Mouse (Mus musculus) liver, embryonic 11.5 days (tissue): ENCODE measurements at regions not wholly inside any gene's neighbourhood (a gene's known extent, or its start where the extent isn't known, plus 50 kb on each side); places are given as distances from the start of the nearest gene placed in this dataset.

Experiments used
- ATAC-seq: fragments of 200-750 bp; cut with Nextera tagmentation; replicated peaks from 2 replicates; pipeline ENCODE4 v1.8.0; 2017; ENCODE audit warnings: moderate number of reproducible peaks, mild to moderate bottlenecking, moderate TSS enrichment, moderate library complexity; ENCODE audit not compliant: low FRiP score
- DNase-seq: peaks from one replicate; pipeline ENCODE4 v3.0.0-alpha.2; 2017; ENCODE audit warnings: low spot score
- H3K27ac ChIP-seq: fragments of 300-500 bp; sonication (generic); 2 replicates; pipeline ENCODE4 v1.5.1; 2014; ENCODE audit warnings: mild to moderate bottlenecking, low read depth, low read length, control low read depth
- H3K27me3 ChIP-seq: fragments of 300-500 bp; sonication (generic); replicated peaks from 2 replicates; pipeline ENCODE4 v1.6.1; 2014; ENCODE audit warnings: low read length, mixed read lengths; ENCODE audit not compliant: control insufficient read depth, insufficient read depth
- H3K36me3 ChIP-seq: fragments of 300-500 bp; sonication (generic); 2 replicates; pipeline ENCODE4 v1.6.1; 2014; ENCODE audit warnings: mild to moderate bottlenecking, low read length, moderate library complexity, mixed read lengths; ENCODE audit not compliant: control insufficient read depth, insufficient read depth
- H3K4me1 ChIP-seq: fragments of 300-500 bp; sonication (generic); replicated peaks from 2 replicates; pipeline ENCODE4 v1.6.1; 2014; ENCODE audit warnings: low read length, mixed read lengths; ENCODE audit not compliant: control insufficient read depth, insufficient read depth
- H3K4me2 ChIP-seq: fragments of 300-500 bp; sonication (generic); 2 replicates; pipeline ENCODE4 v1.6.1; 2014; ENCODE audit warnings: mild to moderate bottlenecking, control low read depth, moderate library complexity
- H3K4me3 ChIP-seq: fragments of 300-500 bp; sonication (generic); 2 replicates; pipeline ENCODE4 v1.5.1; 2014; ENCODE audit warnings: low read depth, low read length, control low read depth
- H3K9ac ChIP-seq: fragments of 300-500 bp; sonication (generic); 2 replicates; pipeline ENCODE4 v1.6.1; 2014; ENCODE audit warnings: low read depth, low read length, control low read depth
- H3K9me3 ChIP-seq: fragments of 300-500 bp; sonication (generic); 2 replicates; pipeline ENCODE4 v1.6.1; 2016; ENCODE audit warnings: low read length, inconsistent platforms, mixed read lengths; ENCODE audit not compliant: control insufficient read depth
- WGBS: fragments of 180-500 bp; shearing (Covaris S2); extraction: QIAGEN DNeasy Blood & Tissue Kit; methylation state at CpG from one replicate; pipeline ENCODE4 v1.1.7; 2014; 5-methylcytosine and 5-hydroxymethylcytosine counted together

DNA sequence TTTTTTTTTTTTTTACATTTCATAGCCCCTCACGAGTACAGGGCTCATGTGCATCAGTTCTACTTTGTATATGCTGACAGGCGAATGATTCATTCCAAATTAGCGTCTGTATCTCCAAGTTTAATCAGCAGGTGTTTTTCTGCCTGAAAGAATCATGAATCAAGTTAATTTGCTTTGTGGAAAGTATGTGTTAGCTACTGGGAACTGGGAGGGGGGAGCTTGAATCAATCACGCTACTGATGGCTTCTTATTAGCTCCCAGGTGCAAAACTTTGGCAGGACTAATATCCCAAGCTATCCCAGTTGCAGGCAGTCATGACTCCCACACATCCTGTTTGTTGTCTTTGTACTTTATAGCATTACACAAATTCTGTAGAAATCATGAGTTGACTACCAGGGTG, 165.7 kb downstream of the Postn start:
- no peak overlapping the region for H3K4me2 ChIP-seq
- ATAC-seq (no peak), DNase-seq (no peak)
- no peaks in the 10 kb centered on the region for H3K27me3 ChIP-seq
- H3K27ac ChIP-seq = no peak overlapping the region
- WGBS = 77% methylated on average over 4 of the region's 4 CpGs
- H3K9ac ChIP-seq = no peak overlapping the region
- H3K9me3 ChIP-seq = 0 out of 2 replicates have a peak, but pooled peaks cover 5% of the 10 kb centered on the region
- no peaks in the 10 kb centered on the region for H3K36me3 ChIP-seq
- no peaks in the 10 kb centered on the region for H3K4me1 ChIP-seq
- H3K4me3 ChIP-seq = no peak overlapping the region

DNA sequence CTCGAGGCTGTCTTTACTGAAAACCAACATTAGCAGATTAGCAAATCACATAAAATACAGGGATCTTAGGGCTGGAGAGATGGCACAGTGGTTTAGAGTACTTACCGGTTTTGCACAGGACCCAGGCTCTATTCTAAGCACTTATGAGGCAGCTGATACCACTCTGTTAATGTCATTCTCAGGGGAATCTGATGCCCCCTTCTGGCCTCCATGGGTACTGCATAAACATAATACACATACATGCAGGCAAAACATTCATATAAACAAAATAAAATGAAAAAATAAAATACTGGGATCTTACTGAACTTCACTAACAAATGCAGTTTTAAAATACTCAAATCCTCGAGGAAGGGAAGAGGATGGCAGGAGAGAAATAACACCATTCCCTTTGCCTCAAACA, 164.3 kb upstream of the Supt20 start:
- H3K4me3 ChIP-seq = no peak overlapping the region
- 73% methylated on average over 3 of the region's 3 CpGs for WGBS
- H3K9me3 ChIP-seq = 0 out of 2 replicates have a peak, but pooled peaks cover 5% of the 10 kb centered on the region
- H3K9ac ChIP-seq = no peak overlapping the region
- H3K36me3 ChIP-seq = no peaks in the 10 kb centered on the region
- H3K4me1 ChIP-seq = no peaks in the 10 kb centered on the region
- H3K4me2 ChIP-seq = no peak overlapping the region
- no peak for ATAC-seq
- no peaks in the 10 kb centered on the region for H3K27me3 ChIP-seq
- H3K27ac ChIP-seq = no peak overlapping the region
- no peak for DNase-seq

DNA sequence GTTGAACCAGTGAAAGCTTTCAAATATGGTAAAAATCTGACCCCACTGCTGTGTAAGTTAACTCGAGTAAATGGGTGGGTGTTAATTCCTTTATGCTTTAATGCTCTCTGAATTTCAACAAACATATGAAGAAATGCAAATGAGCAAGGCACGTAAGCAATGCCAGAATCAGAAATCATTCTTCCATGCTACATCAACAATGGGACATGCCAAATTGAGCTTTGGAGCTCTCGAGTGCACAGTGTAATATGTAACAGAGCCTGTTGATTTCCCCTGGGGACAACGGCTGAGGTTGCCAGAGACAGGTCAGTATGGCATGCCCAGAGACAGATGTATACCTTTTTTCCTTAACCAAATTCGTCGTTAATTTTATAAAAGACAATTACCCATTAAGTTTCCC, 162.4 kb upstream of the Supt20 start:
- no peak for ATAC-seq
- no peaks in the 10 kb centered on the region for H3K27me3 ChIP-seq
- no peaks in the 10 kb centered on the region for H3K4me1 ChIP-seq
- 77% methylated on average over 6 of the region's 6 CpGs for WGBS
- no peak overlapping the region for H3K4me3 ChIP-seq
- H3K4me2 ChIP-seq = no peak overlapping the region
- no peak for DNase-seq
- no peak overlapping the region for H3K27ac ChIP-seq
- 0 out of 2 replicates have a peak, but pooled peaks cover 5% of the 10 kb centered on the region for H3K9me3 ChIP-seq
- no peaks in the 10 kb centered on the region for H3K36me3 ChIP-seq
- H3K9ac ChIP-seq = no peak overlapping the region

DNA sequence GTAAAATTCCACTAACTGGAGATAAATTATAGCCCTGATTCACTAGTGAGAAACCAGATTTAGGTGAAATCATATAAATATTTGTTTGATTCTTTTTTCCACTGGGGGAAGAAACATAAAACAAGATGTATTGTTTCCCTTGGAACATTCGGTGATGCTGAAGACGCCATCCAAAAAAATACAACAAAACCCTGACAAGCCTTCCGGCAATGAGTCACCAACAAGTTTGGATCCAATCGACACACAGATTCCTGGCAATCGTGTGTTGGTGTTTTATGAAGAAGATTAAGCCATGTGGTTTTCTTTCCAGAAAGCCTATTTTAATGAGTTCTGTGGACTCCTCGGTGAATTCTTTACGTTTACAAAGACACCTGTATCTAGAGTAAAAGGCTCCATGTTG, 157.2 kb upstream of the Supt20 start:
- Histone ChIP-seq H3K27me3 (no peaks in the 10 kb centered on the region), H3K27ac (no peak overlapping the region)
- 83% methylated on average over 7 of the region's 7 CpGs for WGBS

DNA sequence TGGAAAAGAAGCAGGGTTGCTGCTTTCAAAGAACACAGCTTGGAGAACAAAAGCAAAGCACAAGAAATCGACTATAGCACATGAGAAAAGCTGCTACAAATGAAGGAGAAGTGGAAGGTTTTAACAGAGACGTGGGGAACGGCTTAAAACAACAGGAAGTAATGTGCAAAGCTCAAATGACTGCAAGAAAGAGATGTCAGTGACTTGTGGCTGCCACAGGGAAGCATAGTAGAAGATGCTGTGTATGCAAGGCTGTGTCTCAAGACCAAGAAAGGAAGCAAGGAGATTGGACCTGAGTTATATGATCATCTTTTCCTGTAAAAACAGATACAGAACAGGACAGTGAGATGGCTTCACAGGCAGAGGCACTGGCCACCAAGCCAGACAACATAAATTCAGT, 154.6 kb upstream of the Supt20 start:
- Histone ChIP-seq H3K4me2 (no peak overlapping the region), H3K4me1 (no peaks in the 10 kb centered on the region), H3K4me3 (no peak overlapping the region), H3K27me3 (no peaks in the 10 kb centered on the region), H3K36me3 (no peaks in the 10 kb centered on the region), H3K9ac (no peak overlapping the region), H3K9me3 (no peaks in the 10 kb centered on the region), H3K27ac (no peak overlapping the region)
- no peak for ATAC-seq
- no peak for DNase-seq
- WGBS = 37% methylated on average over 3 of the region's 3 CpGs

More for the DNA sequence above, 157.2 kb upstream of the Supt20 start:
- H3K4me3 ChIP-seq = no peak overlapping the region
- H3K36me3 ChIP-seq = no peaks in the 10 kb centered on the region
- DNase-seq (no peak), ATAC-seq (no peak)
- no peak overlapping the region for H3K4me2 ChIP-seq
- H3K9ac ChIP-seq = no peak overlapping the region
- no peaks in the 10 kb centered on the region for H3K4me1 ChIP-seq
- no peaks in the 10 kb centered on the region for H3K9me3 ChIP-seq

DNA sequence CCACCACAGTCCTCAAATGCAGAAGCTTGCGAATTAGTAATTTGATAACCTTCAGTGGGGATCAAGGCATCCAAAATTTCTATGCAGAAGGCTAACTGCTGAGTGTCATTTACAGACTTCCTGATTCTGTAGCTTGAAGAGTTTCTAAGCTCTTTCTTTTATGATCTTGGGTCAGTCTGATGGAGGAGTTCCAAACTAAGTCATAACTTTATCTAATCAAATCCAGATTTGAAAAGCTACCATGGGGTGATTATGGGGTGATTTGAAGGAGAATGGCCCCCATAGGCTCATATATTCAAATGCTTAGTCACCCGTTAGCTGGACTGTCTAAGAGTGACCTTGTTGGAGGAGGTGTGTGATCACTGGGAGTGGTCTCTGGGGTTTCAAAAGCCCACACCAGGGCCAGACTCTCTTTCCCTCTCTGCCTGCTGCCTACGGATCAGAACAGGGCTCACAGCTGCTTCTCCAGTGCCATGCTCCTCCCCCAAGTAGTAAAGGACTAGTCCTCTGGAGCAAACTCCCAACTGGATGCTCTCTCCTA, 152.0 kb upstream of the Supt20 start:
- no peak overlapping the region for H3K4me3 ChIP-seq
- no peak for ATAC-seq

DNA sequence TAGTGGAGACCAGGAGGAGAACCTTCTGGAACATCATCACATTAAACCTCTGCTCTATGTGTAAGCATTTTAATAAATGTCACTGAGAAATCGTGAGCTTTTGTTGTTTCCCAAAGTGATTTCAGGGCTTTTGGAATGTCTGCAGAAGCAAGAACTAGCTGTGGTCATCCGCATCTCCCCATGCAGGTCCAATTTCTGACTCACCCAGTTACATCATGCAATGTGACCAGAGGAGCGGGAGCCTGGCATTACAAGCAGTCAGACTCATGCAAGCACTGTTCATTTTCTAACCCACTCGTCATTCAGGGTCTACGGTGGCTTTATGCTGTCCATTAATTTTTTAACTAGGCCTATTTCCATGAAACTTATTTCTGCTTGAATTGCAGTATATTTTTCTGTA, 151.2 kb upstream of the Supt20 start:
- DNase-seq (no peak), ATAC-seq (no peak)
- Histone ChIP-seq H3K9me3 (no peaks in the 10 kb centered on the region), H3K9ac (no peak overlapping the region), H3K27ac (no peak overlapping the region), H3K36me3 (no peaks in the 10 kb centered on the region), H3K4me1 (no peaks in the 10 kb centered on the region), H3K4me3 (no peak overlapping the region), H3K27me3 (no peaks in the 10 kb centered on the region), H3K4me2 (no peak overlapping the region)
- WGBS = 82% methylated on average over 5 of the region's 5 CpGs

More for the DNA sequence above, 152.0 kb upstream of the Supt20 start:
- Histone ChIP-seq H3K36me3 (no peaks in the 10 kb centered on the region), H3K4me1 (no peaks in the 10 kb centered on the region), H3K4me2 (no peak overlapping the region), H3K27ac (no peak overlapping the region), H3K27me3 (no peaks in the 10 kb centered on the region), H3K9ac (no peak overlapping the region), H3K9me3 (no peaks in the 10 kb centered on the region)
- no peak for DNase-seq
- 71% methylated on average over 3 of the region's 3 CpGs for WGBS

DNA sequence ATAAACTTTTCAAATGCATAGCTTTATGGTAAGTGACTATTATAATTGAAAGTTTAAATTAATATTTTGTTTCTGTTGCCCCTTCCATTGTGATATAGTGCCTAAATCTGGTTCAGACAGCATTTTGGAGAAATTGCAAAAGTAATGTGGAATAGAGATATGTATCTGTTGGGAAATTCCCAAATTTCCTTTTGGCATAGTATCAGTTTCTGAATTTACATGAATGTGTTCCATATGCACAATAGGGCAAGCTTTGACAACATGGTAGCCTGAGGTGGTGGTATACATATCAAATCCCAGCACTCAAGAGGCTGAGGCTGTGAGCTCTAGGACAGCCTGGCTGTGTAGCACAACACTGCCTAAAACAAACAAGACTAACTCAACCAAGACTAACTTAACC, 147.2 kb upstream of the Supt20 start:
- no peaks in the 10 kb centered on the region for H3K9me3 ChIP-seq
- no peak overlapping the region for H3K4me3 ChIP-seq
- H3K4me2 ChIP-seq = no peak overlapping the region
- H3K9ac ChIP-seq = no peak overlapping the region
- no peak overlapping the region for H3K27ac ChIP-seq
- no peaks in the 10 kb centered on the region for H3K4me1 ChIP-seq
- no peak for DNase-seq
- no peaks in the 10 kb centered on the region for H3K36me3 ChIP-seq
- no peak for ATAC-seq
- H3K27me3 ChIP-seq = no peaks in the 10 kb centered on the region

DNA sequence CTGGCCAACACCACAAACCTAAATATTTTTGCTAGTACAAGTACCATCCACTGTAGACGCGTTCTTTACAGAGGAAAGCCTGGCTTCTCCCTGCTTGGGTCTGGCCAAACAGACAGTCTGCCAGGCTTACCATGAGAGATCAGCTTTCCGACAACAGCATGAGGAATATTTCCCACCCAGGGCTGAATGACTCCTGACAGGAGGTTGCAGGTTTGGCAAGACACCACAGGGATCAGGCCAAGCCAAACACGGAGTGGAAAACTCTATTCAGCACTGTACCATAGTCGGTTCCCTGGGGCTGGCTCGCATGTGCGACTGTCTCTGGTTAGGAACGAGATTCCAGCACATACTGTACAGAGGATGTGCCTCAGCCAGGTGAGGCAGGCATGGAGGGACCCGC, 140.7 kb upstream of the Supt20 start:
- no peak for DNase-seq
- Histone ChIP-seq H3K36me3 (no peaks in the 10 kb centered on the region), H3K4me1 (no peaks in the 10 kb centered on the region), H3K9me3 (peaks cover 4% of the 10 kb centered on the region; the same call in 1 of the 2 replicates), H3K9ac (no peak overlapping the region), H3K27ac (no peak overlapping the region), H3K4me2 (no peak overlapping the region), H3K4me3 (no peak overlapping the region), H3K27me3 (no peaks in the 10 kb centered on the region)
- WGBS = 80% methylated on average over 9 of the region's 9 CpGs
- no peak for ATAC-seq
